Mouse (Mus musculus) testis, postnatal 14 days (tissue): ENCODE measurements around the gene Apof.

Experiments used
- DNase-seq: peaks from one replicate; pipeline ENCODE4 v3.0.0; 2021; ENCODE audit warnings: low spot score

Apof gene

GRCm38 (mm10) chr10:128298702-128299171 is 30.3 kb downstream of the Apof start, which contains the start of gene Il23a:
Il23a (minus strand) TSS chr10:128298752.
- no peak for DNase-seq

GRCm38 (mm10) chr10:128302357-128302756 is 33.9 kb downstream of the Apof start:
- no peak for DNase-seq

GRCm38 (mm10) chr10:128302785-128303125 is 34.3 kb downstream of the Apof start:
- DNase-seq, result no peak

GRCm38 (mm10) chr10:128303126-128304021 is 34.9 kb downstream of the Apof start, which contains the start of gene Pan2:
Pan2 (plus strand) TSS chr10:128303335.
- DNase-seq, result peak; percentile 100

GRCm38 (mm10) chr10:128309654-128310053 is 41.2 kb downstream of the Apof start:
- no peak for DNase-seq

GRCm38 (mm10) chr10:128310177-128310576 is 41.7 kb downstream of the Apof start:
- DNase-seq, result no peak

- no peak for DNase-seq
Measured at GRCm38 (mm10) chr10:128310902-128311301, 42.4 kb downstream of the Apof start.

- no peak for DNase-seq
Measured at GRCm38 (mm10) chr10:128315578-128315977, 47.1 kb downstream of the Apof start.
